17 mouse cellular contexts compared by ENCODE assay signal in the genomic region with DNA sequence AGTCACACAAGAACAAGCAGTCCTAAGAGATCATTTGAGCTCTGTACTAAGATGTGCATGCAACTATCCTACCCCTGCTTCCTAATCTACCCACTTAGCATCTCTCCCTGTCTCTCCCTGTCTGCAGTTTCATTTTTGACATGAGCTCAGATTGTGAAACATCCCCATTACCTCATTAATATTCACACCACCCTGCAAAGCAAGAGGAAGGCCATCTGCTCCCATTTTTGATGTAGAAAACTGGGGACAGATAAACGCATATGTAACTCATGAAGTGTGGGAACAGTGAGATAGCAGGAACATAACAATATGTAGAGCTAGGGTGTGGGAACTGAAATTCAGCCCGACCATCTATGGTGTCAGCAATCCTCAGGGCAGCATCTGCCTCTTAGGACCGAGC. TPM values are rescaled to one million over a fixed set of nuclear protein-coding genes. Genes with fewer than 3 reads are reported as not detected.
DNase-seq lines count a peak whose midpoint lies in the region; ATAC-seq and TF ChIP-seq lines count a peak whose summit lies in the region.
"Had no signal": no experiment of that assay in that cellular context is flagged by ENCODE, and none has a peak within 500 bp of the region (broad histone marks: within the 10 kb centered on the region; RNA-seq: fewer than 3 reads in every experiment).

No protein-coding gene starts in this region.

- H3K27ac ChIP-seq in forebrain, embryonic 12.5 days, result 0 out of 2 replicates have a peak overlapping the region, but pooled peaks have one; percentile 8
- no peak overlapping the region for H3K27ac ChIP-seq in forebrain, embryonic 10.5 days
- H3K27ac ChIP-seq in hindbrain, embryonic 11.5 days (ENCODE audit: low read depth, low read length), result no peak overlapping the region
- no peak overlapping the region for H3K27ac ChIP-seq in hindbrain, embryonic 14.5 days
- H3K27ac ChIP-seq: limb, embryonic 15.5 days had no signal

- ATAC-seq in forebrain, embryonic 12.5 days (ENCODE audit: low FRiP score), result peak; percentile 44; the same call in 1 of the 2 replicates
- peak; percentile 17; the same call in 1 of the 2 replicates for ATAC-seq in hindbrain, embryonic 11.5 days (ENCODE audit: low FRiP score)
- no peak for ATAC-seq in hindbrain, embryonic 14.5 days (ENCODE audit: low FRiP score)

- no peak for TF ChIP-seq CTCF in brain, embryonic 14.5 days (IDR thresholded peaks at IDR 0.05; ENCODE audit: borderline replicate concordance, extremely low read depth, insufficient read depth, insufficient read length)

- 75% methylated on average over 3 of the region's 3 CpGs for WGBS in forebrain, embryonic 12.5 days
- 83% methylated on average over 3 of the region's 3 CpGs for WGBS in forebrain, embryonic 10.5 days
- WGBS in hindbrain, embryonic 11.5 days, result 80% methylated on average over 3 of the region's 3 CpGs
- WGBS in hindbrain, embryonic 14.5 days, result 59% methylated on average over 3 of the region's 3 CpGs

- no peaks in the 10 kb centered on the region for H3K9me3 ChIP-seq in forebrain, embryonic 12.5 days
- no peaks in the 10 kb centered on the region for H3K9me3 ChIP-seq in forebrain, embryonic 10.5 days
- no peaks in the 10 kb centered on the region for H3K9me3 ChIP-seq in hindbrain, embryonic 11.5 days (ENCODE audit: control insufficient read depth, low read length)
- no peaks in the 10 kb centered on the region for H3K9me3 ChIP-seq in hindbrain, embryonic 14.5 days (ENCODE audit: control insufficient read depth, low read length)
- H3K9me3 ChIP-seq: limb, embryonic 15.5 days had no signal

- no peaks in the 10 kb centered on the region for H3K27me3 ChIP-seq in forebrain, embryonic 12.5 days
- H3K27me3 ChIP-seq in forebrain, embryonic 10.5 days (ENCODE audit: poor library complexity, severe bottlenecking), result no peaks in the 10 kb centered on the region
- no peaks in the 10 kb centered on the region for H3K27me3 ChIP-seq in hindbrain, embryonic 11.5 days (ENCODE audit: control insufficient read depth, insufficient read depth, low read length)
- H3K27me3 ChIP-seq in hindbrain, embryonic 14.5 days (ENCODE audit: control insufficient read depth, insufficient read depth, low read length), result no peaks in the 10 kb centered on the region
- H3K27me3 ChIP-seq: limb, embryonic 15.5 days had no signal

- no peak for DNase-seq in forebrain, embryonic 10.5 days (ENCODE audit: extremely low spot score, low spot score)
- no peak for DNase-seq in hindbrain, embryonic 11.5 days (ENCODE audit: low spot score)
- no peak for DNase-seq in hindbrain, embryonic 14.5 days (ENCODE audit: low spot score)
- peak; percentile 81 for DNase-seq in brain, embryonic 14.5 days (ENCODE audit: low read depth)
- DNase-seq in layer of hippocampus, adult 9-11 months, result peak; percentile 86
- no peak for DNase-seq in thymus, postnatal 14 days
- DNase-seq in frontal cortex, postnatal 36 days (ENCODE audit: low spot score in 2 of 2), result no peak
- DNase-seq: cerebellum, adult 11-12 months; gastrocnemius, postnatal 36 days; kidney, postnatal 14 days; lung, adult 2 months; right cerebral cortex, postnatal 4 days had no signal

- no peaks in the 10 kb centered on the region; the same call in 1 of the 2 replicates for H3K4me1 ChIP-seq in forebrain, embryonic 12.5 days
- no peaks in the 10 kb centered on the region for H3K4me1 ChIP-seq in forebrain, embryonic 10.5 days
- no peaks in the 10 kb centered on the region for H3K4me1 ChIP-seq in hindbrain, embryonic 11.5 days (replicated peaks; ENCODE audit: control insufficient read depth, insufficient read depth, low read length)
- H3K4me1 ChIP-seq in hindbrain, embryonic 14.5 days (replicated peaks; ENCODE audit: control insufficient read depth, insufficient read depth, low read length), result 0 out of 2 replicates have a peak, but pooled peaks cover 3% of the 10 kb centered on the region
- H3K4me1 ChIP-seq: limb, embryonic 15.5 days had no signal

- TF ChIP-seq POLR2A in brain, embryonic 14.5 days (IDR thresholded peaks at IDR 0.05; ENCODE audit: borderline replicate concordance, extremely low read depth, insufficient read depth, insufficient read length, poor library complexity, severe bottlenecking), result no peak

- H3K36me3 ChIP-seq in forebrain, embryonic 12.5 days (replicated peaks), result no peaks in the 10 kb centered on the region
- H3K36me3 ChIP-seq in forebrain, embryonic 10.5 days (replicated peaks), result no peaks in the 10 kb centered on the region
- no peaks in the 10 kb centered on the region for H3K36me3 ChIP-seq in hindbrain, embryonic 11.5 days (ENCODE audit: control insufficient read depth, insufficient read depth, low read length)
- H3K36me3 ChIP-seq in hindbrain, embryonic 14.5 days (replicated peaks; ENCODE audit: control insufficient read depth, insufficient read depth), result no peaks in the 10 kb centered on the region
- H3K36me3 ChIP-seq: limb, embryonic 15.5 days had no signal

- H3K4me2 ChIP-seq in forebrain, embryonic 12.5 days, result no peak overlapping the region
- no peak overlapping the region for H3K4me2 ChIP-seq in hindbrain, embryonic 11.5 days (replicated peaks; ENCODE audit: low read depth, low read length)
- no peak overlapping the region for H3K4me2 ChIP-seq in hindbrain, embryonic 14.5 days (replicated peaks)
- H3K4me2 ChIP-seq: limb, embryonic 15.5 days had no signal

- no peak overlapping the region for H3K4me3 ChIP-seq in forebrain, embryonic 12.5 days (replicated peaks)
- no peak overlapping the region for H3K4me3 ChIP-seq in forebrain, embryonic 10.5 days
- no peak overlapping the region for H3K4me3 ChIP-seq in hindbrain, embryonic 11.5 days (ENCODE audit: low read depth, low read length)
- no peak overlapping the region for H3K4me3 ChIP-seq in hindbrain, embryonic 14.5 days (replicated peaks; ENCODE audit: low read length)
- H3K4me3 ChIP-seq: limb, embryonic 15.5 days; myocyte had no signal

- H3K9ac ChIP-seq in forebrain, embryonic 12.5 days, result no peak overlapping the region
- H3K9ac ChIP-seq in hindbrain, embryonic 11.5 days (ENCODE audit: low read depth, low read length), result no peak overlapping the region
- H3K9ac ChIP-seq in hindbrain, embryonic 14.5 days, result no peak overlapping the region
- H3K9ac ChIP-seq: limb, embryonic 15.5 days had no signal

RNA-seq across cellular contexts. Expression of gene Slc24a2, which starts 19.7 kb away (rescaled TPM):
- 0.70 and 1.0 TPM in 2 replicates for polyA plus RNA-seq in forebrain, embryonic 12.5 days (2016; fragmentation: Nextera tagmentation; extraction: Ambion mirVana)
- 0.06 and 0.53 TPM in 2 replicates for polyA plus RNA-seq in forebrain, embryonic 10.5 days (2016; fragmentation: Nextera tagmentation; extraction: Ambion mirVana)
- polyA plus RNA-seq in hindbrain, embryonic 11.5 days (2014; fragmentation: Nextera tagmentation; extraction: Ambion mirVana), result 0.36 and 1.3 TPM in 2 replicates
- 5.7 and 6.5 TPM in 2 replicates for polyA plus RNA-seq in hindbrain, embryonic 14.5 days (2014; fragmentation: Nextera tagmentation; extraction: Ambion mirVana)
- 1.8 and 3.0 TPM in 2 replicates for polyA plus RNA-seq in brain, embryonic 14.5 days (2012; rRNA removed)
- polyA plus RNA-seq: intestine, embryonic 14.5 days; thymus, postnatal 0 days had no signal

Comparison
In these comparisons a context has a peak if more than half of its experiments do, and no peak if none do; other contexts are left out.
1. DNase-seq: peak in brain, embryonic 14.5 days (single experiment) and layer of hippocampus, adult 9-11 months (single experiment); none in forebrain, embryonic 10.5 days (single experiment), hindbrain, embryonic 11.5 days (single experiment), hindbrain, embryonic 14.5 days (single experiment), thymus, postnatal 14 days (single experiment) and frontal cortex, postnatal 36 days (0 of 2).